Mouse (Mus musculus) heart, postnatal 10 days (tissue): Measurements from ENCODE around the gene Sar1b. TPM values are rescaled to one million over a fixed set of nuclear protein-coding genes. Genes with fewer than 3 reads are reported as not detected.

ENCODE experiments used
- DNase-seq, 2 experiments: peaks; one replicate each; pipeline ENCODE4 v3.0.0; 2021
- intact Hi-C: fragments of 180-260 bp; cut with DNase I; formaldehyde crosslinking; loops from one replicate; pipeline ENCODE4 v1.15.1; 2025
- total RNA-seq, 2 experiments: library from RNA; stranded (reverse); gene quantifications; 2 replicates each; pipeline ENCODE4 v1.2.3; 2021

Gene Sar1b
- total RNA-seq, 2 experiments from 2014 or later = 94.0 to 96.2 TPM

GRCm38 (mm10) chr11:51823271-51823670 is 59.8 kb downstream of the Sar1b start:
- DNase-seq = no peak
- intact Hi-C loops = no loop called here

GRCm38 (mm10) chr11:51823963-51824753 is 60.7 kb downstream of the Sar1b start:
- DNase-seq = peak; percentile 68 to 70
- intact Hi-C loops = no loop called here

GRCm38 (mm10) chr11:51824867-51825424 is 61.5 kb downstream of the Sar1b start:
- no peak for DNase-seq
- intact Hi-C loops = no loop called here

GRCm38 (mm10) chr11:51831962-51832909 is 68.7 kb downstream of the Sar1b start:
- no peak for DNase-seq
- intact Hi-C loops = no loop called here

GRCm38 (mm10) chr11:51832992-51833391 is 69.5 kb downstream of the Sar1b start:
- no peak for DNase-seq
- intact Hi-C loops = no loop called here

- DNase-seq = no peak
- intact Hi-C loops = no loop called here
Measured at GRCm38 (mm10) chr11:51833393-51834066, 70.0 kb downstream of the Sar1b start.

- intact Hi-C loops = no loop called here
Measured at GRCm38 (mm10) chr11:51834067-51834411, 70.6 kb downstream of the Sar1b start.

GRCm38 (mm10) chr11:51835598-51835997 is 72.1 kb downstream of the Sar1b start:
- intact Hi-C loops = no loop called here
- no peak for DNase-seq

More at GRCm38 (mm10) chr11:51834067-51834411, 70.6 kb downstream of the Sar1b start:
- no peak for DNase-seq

- intact Hi-C loops = no loop called here
- DNase-seq = no peak
Measured at GRCm38 (mm10) chr11:51836506-51836905, 73.0 kb downstream of the Sar1b start.

- intact Hi-C loops = no loop called here
- peak; percentile 35 to 40 for DNase-seq
Measured at GRCm38 (mm10) chr11:51837164-51838153, 74.0 kb downstream of the Sar1b start.

GRCm38 (mm10) chr11:51839106-51839505 is 75.6 kb downstream of the Sar1b start:
- intact Hi-C loops = no loop called here
- DNase-seq = no peak

- intact Hi-C loops = no loop called here
- no peak for DNase-seq
Measured at GRCm38 (mm10) chr11:51839973-51840372, 76.5 kb downstream of the Sar1b start.

- intact Hi-C loops = no loop called here
- no peak for DNase-seq
Measured at GRCm38 (mm10) chr11:51840657-51841056, 77.2 kb downstream of the Sar1b start.

GRCm38 (mm10) chr11:51841149-51841548 is 77.7 kb downstream of the Sar1b start:
- intact Hi-C loops = no loop called here
- peak in 1 of 2 experiments; percentile 33 for DNase-seq

Other genes with a start within 250 kb of the Sar1b start
- 10 to 100 TPM; 10.5 to 12.1 TPM for gene Phykpl, start 178.9 kb upstream of the Sar1b start, total RNA-seq
- 100 to 1,000 TPM; 237 to 257 TPM for gene Hnrnpab, start 156.8 kb upstream of the Sar1b start, total RNA-seq
- gene Nhp2, start 144.0 kb upstream of the Sar1b start, total RNA-seq = 10 to 100 TPM; 30.5 to 30.9 TPM
- 10 to 100 TPM; 24.1 to 25.4 TPM for gene Rmnd5b, start 127.8 kb upstream of the Sar1b start, total RNA-seq
- 10 to 100 TPM; 35.0 to 40.5 TPM for gene N4bp3, start 112.8 kb upstream of the Sar1b start, total RNA-seq
- 1 to 10 TPM; 1.4 to 2.1 TPM for gene D930048N14Rik, start 112.7 kb upstream of the Sar1b start, total RNA-seq
- gene 0610009B22Rik, start 74.8 kb upstream of the Sar1b start, total RNA-seq = 10 to 100 TPM; 27.5 to 30.1 TPM
- gene Sec24a, start 53 bp upstream of the Sar1b start, total RNA-seq = 10 to 100 TPM; 22.4 to 22.8 TPM
- 1 to 10 TPM; 3.5 to 6.6 TPM for gene Jade2, start 94.0 kb downstream of the Sar1b start, total RNA-seq
- gene Cdkn2aipnl, start 204.0 kb downstream of the Sar1b start, total RNA-seq = 10 to 100 TPM; 20.3 to 21.0 TPM
- 100 to 1,000 TPM; 188 to 192 TPM for gene Ube2b, start 237.1 kb downstream of the Sar1b start, total RNA-seq
- 10 to 100 TPM in 1 of 2 experiments, 1 to 10 TPM in 1; 7.9 to 10.2 TPM for gene Cdkl3, start 240.5 kb downstream of the Sar1b start, total RNA-seq